Mouse (Mus musculus) cerebellum, adult 18-20 months (tissue): ENCODE data around the gene Tmsb15a.
"Not testable (repeated sequence)": the region's sequence is repeated elsewhere in the genome, so short reads cannot be mapped to it uniquely, and the experiment has no call there.

Source experiments
- DNase-seq, 2 experiments: peaks; one replicate each; pipeline ENCODE4 v3.0.0; 2021

Tmsb15a gene

GRCm38 (mm10) chrX:135725161-135725560 lies at the start of gene Tmsb15a:
Gene Tmsb15a, minus strand, starts transcription at chrX:135725261.
- no peak for DNase-seq

GRCm38 (mm10) chrX:135768565-135768964 lies 43.5 kb upstream of the Tmsb15a start:
- DNase-seq: no peak

- no peak for DNase-seq
Observed at GRCm38 (mm10) chrX:135768043-135768548, 43.0 kb upstream of the Tmsb15a start.

GRCm38 (mm10) chrX:135761707-135762106 lies 36.6 kb upstream of the Tmsb15a start:
- peak; percentile 34 to 46 for DNase-seq

- DNase-seq: peak; percentile 72 to 81
Observed at GRCm38 (mm10) chrX:135752832-135753231, 27.8 kb upstream of the Tmsb15a start.

- not testable (repeated sequence) for DNase-seq
Observed at GRCm38 (mm10) chrX:135745376-135745775, 20.3 kb upstream of the Tmsb15a start.

- no peak for DNase-seq
Observed at GRCm38 (mm10) chrX:135743056-135743355, 17.9 kb upstream of the Tmsb15a start.

- peak; percentile 89 to 91 for DNase-seq
Observed at GRCm38 (mm10) chrX:135742304-135743055, 17.4 kb upstream of the Tmsb15a start, which contains the start of the genes Armcx5 and Gprasp1. Gene Armcx5, plus strand, starts transcription at chrX:135742733. Gene Gprasp1, plus strand, starts transcription at chrX:135742733.

GRCm38 (mm10) chrX:135738730-135739520 lies 13.9 kb upstream of the Tmsb15a start:
- DNase-seq: no peak

- no peak for DNase-seq
Observed at GRCm38 (mm10) chrX:135712845-135713244, 12.2 kb downstream of the Tmsb15a start.

- DNase-seq: no peak
Observed at GRCm38 (mm10) chrX:135704349-135704748, 20.7 kb downstream of the Tmsb15a start.

- DNase-seq: no peak
Observed at GRCm38 (mm10) chrX:135703111-135703510, 21.9 kb downstream of the Tmsb15a start.

- DNase-seq: no peak
Observed at GRCm38 (mm10) chrX:135693633-135694032, 31.4 kb downstream of the Tmsb15a start, which contains the start of gene Tcp11x2. Gene Tcp11x2, minus strand, starts transcription at chrX:135693790.

- peak in 1 of 2 experiments; percentile 2 for DNase-seq
Observed at GRCm38 (mm10) chrX:135687802-135688201, 37.3 kb downstream of the Tmsb15a start.

GRCm38 (mm10) chrX:135681858-135682257 lies 43.2 kb downstream of the Tmsb15a start:
- DNase-seq: no peak
